Mouse (Mus musculus) spleen, postnatal 36 days (tissue): ENCODE data around the gene Frmd8.

Source experiments
- DNase-seq, 2 experiments: peaks; one replicate each; pipeline ENCODE4 v3.0.0; 2022; ENCODE audit warnings: low spot score in 2 of 2, mixed read lengths in 1 of 2

The Frmd8 gene

GRCm38 (mm10) chr19:5849843-5850527 lies 25.1 kb downstream of the Frmd8 start:
- DNase-seq: peak; percentile 86 to 89

- DNase-seq: peak in 1 of 2 experiments; percentile 35
These were observed 26.0 kb downstream of the Frmd8 start for GRCm38 (mm10) chr19:5848826-5849672.

GRCm38 (mm10) chr19:5848032-5848825 lies 26.8 kb downstream of the Frmd8 start:
- DNase-seq: peak; percentile 67 to 79

- DNase-seq: peak in 1 of 2 experiments; percentile 44
These were observed 27.7 kb downstream of the Frmd8 start for GRCm38 (mm10) chr19:5847306-5847796.

GRCm38 (mm10) chr19:5846557-5847305 lies 28.3 kb downstream of the Frmd8 start:
- peak; percentile 70 to 77 for DNase-seq

- peak in 1 of 2 experiments; percentile 35 for DNase-seq
These were observed 28.9 kb downstream of the Frmd8 start for GRCm38 (mm10) chr19:5846154-5846553.

- peak; percentile 92 to 93 for DNase-seq
These were observed 29.5 kb downstream of the Frmd8 start for GRCm38 (mm10) chr19:5845319-5846135.

- DNase-seq: peak; percentile 42 to 58
These were observed 30.2 kb downstream of the Frmd8 start for GRCm38 (mm10) chr19:5844831-5845318.

GRCm38 (mm10) chr19:5843781-5844691 lies 31.0 kb downstream of the Frmd8 start:
- DNase-seq: peak; percentile 40 to 52

- DNase-seq: peak; percentile 62 to 68
These were observed 32.0 kb downstream of the Frmd8 start for GRCm38 (mm10) chr19:5842785-5843730.

- peak in 1 of 2 experiments; percentile 44 for DNase-seq
These were observed 32.9 kb downstream of the Frmd8 start for GRCm38 (mm10) chr19:5841999-5842784.

- peak in 1 of 2 experiments; percentile 53 for DNase-seq
These were observed 33.6 kb downstream of the Frmd8 start for GRCm38 (mm10) chr19:5841389-5841946.

- no peak for DNase-seq
These were observed 34.1 kb downstream of the Frmd8 start for GRCm38 (mm10) chr19:5840890-5841388.

GRCm38 (mm10) chr19:5840086-5840889 lies 34.8 kb downstream of the Frmd8 start:
- no peak for DNase-seq

- no peak for DNase-seq
These were observed 35.6 kb downstream of the Frmd8 start for GRCm38 (mm10) chr19:5839317-5840085.
